Mouse (Mus musculus) bone marrow, adult 2 months (tissue): ENCODE measurements around the gene Eml3. TPM values are rescaled to one million over a fixed set of nuclear protein-coding genes. Genes with fewer than 3 reads are reported as not detected.
"Not testable (repeated sequence)": the region's sequence is repeated elsewhere in the genome, so short reads cannot be mapped to it uniquely, and the experiment has no call there.

Source experiments
- H3K27ac ChIP-seq: fragments of 200-500 bp; 2 replicates; pipeline ENCODE4 v1.5.1; 2012; ENCODE audit warnings: low read depth, mild to moderate bottlenecking, control low read depth, inconsistent platforms, low read length; ENCODE audit not compliant: control insufficient read depth, poor library complexity, insufficient read depth
- H3K4me1 ChIP-seq: fragments of 200-500 bp; 2 replicates; pipeline ENCODE4 v1.6.1; 2011; ENCODE audit warnings: low read length; ENCODE audit not compliant: control insufficient read depth, insufficient read depth
- H3K4me3 ChIP-seq: fragments of 200-500 bp; replicated peaks from 2 replicates; pipeline ENCODE3; 2011; ENCODE audit warnings: mild to moderate bottlenecking, low read depth, low read length, control low read depth; ENCODE audit not compliant: control insufficient read depth
- CTCF ChIP-seq: fragments of 200-500 bp; IDR thresholded peaks from 2 replicates; pipeline ENCODE4 v1.5.1; 2011; ENCODE audit warnings: low read length, control low read depth; ENCODE audit not compliant: control insufficient read depth, insufficient read depth
- POLR2A ChIP-seq: fragments of 200-500 bp; IDR thresholded peaks from 2 replicates; pipeline ENCODE4 v1.6.1; 2011; ENCODE audit warnings: low read depth, mild to moderate bottlenecking, control low read depth, low read length, borderline replicate concordance; ENCODE audit not compliant: control insufficient read depth
- WGBS: fragments of 180-500 bp; shearing (Covaris S2); methylation state at CpG from one replicate; pipeline ENCODE4 v1.1.7; 2018; 5-methylcytosine and 5-hydroxymethylcytosine counted together
- polyA plus RNA-seq: library from polyadenylated mRNA; stranded (reverse); fragments of >200 nt; gene quantifications from 2 replicates; pipeline ENCODE4 v1.2.4, GENCODE M21; 2011; ENCODE audit warnings: low replicate concordance; ENCODE audit not compliant: missing spikeins, insufficient read depth, insufficient read length

Eml3 gene
- polyA plus RNA-seq, 1 experiment = 54.7 TPM

- Histone ChIP-seq H3K4me1 (peaks cover 3% of the 10 kb centered on the region; the same call in 1 of the 2 replicates), H3K27ac (peak within 1 kb of the TSS; percentile 87), H3K4me3 (peak within 1 kb of the TSS; percentile 98)
- 0 out of 2 replicates have a peak, but pooled peaks have one; percentile 0 for TF ChIP-seq CTCF
- TF ChIP-seq POLR2A = peak; percentile 91
- WGBS = under 1% methylated on average over 58 of the region's 58 CpGs
Measured at GRCm38 (mm10) chr19:8888511-8889385, 40.6 kb upstream of the Eml3 start, which contains the start of the genes 1810009A15Rik and Gm49416. 1810009A15Rik (plus strand) TSS chr19:8888853. Gm49416 (plus strand) TSS chr19:8888926.

GRCm38 (mm10) chr19:8892829-8893766 is 36.3 kb upstream of the Eml3 start, which contains the start of gene Ints5:
Ints5 (plus strand) TSS chr19:8893005.
- Histone ChIP-seq H3K4me1 (peaks cover 5% of the 10 kb centered on the region; the same call in 1 of the 2 replicates), H3K27ac (peak within 1 kb of the TSS; percentile 64), H3K4me3 (peak within 1 kb of the TSS; percentile 71)
- TF ChIP-seq CTCF (no peak), POLR2A (peak; percentile 77)
- 1% methylated on average over 54 of the region's 54 CpGs for WGBS

- peaks cover 6% of the 10 kb centered on the region; the same call in 1 of the 2 replicates for H3K4me1 ChIP-seq
- H3K27ac ChIP-seq = no peak overlapping the region
- TF ChIP-seq CTCF (no peak), POLR2A (no peak)
- no peak overlapping the region for H3K4me3 ChIP-seq
- 87% methylated on average over 9 of the region's 9 CpGs for WGBS
Measured at GRCm38 (mm10) chr19:8895397-8895960, 33.9 kb upstream of the Eml3 start.

- peak overlapping the region; percentile 75; the same call in 1 of the 2 replicates for H3K27ac ChIP-seq
- 66% methylated on average over 5 of the region's 5 CpGs for WGBS
- H3K4me1 ChIP-seq, H3K4me3 ChIP-seq: not testable (repeated sequence)
Measured at GRCm38 (mm10) chr19:8896231-8896630, 33.1 kb upstream of the Eml3 start.

- Histone ChIP-seq H3K4me3 (peak overlapping the region; percentile 76), H3K27ac (peak overlapping the region; percentile 75)
- 41% methylated on average over 21 of the region's 21 CpGs for WGBS
- H3K4me1 ChIP-seq = not testable (repeated sequence)
Measured at GRCm38 (mm10) chr19:8897211-8897864, 32.0 kb upstream of the Eml3 start.

- H3K4me3 ChIP-seq = peak within 1 kb of the TSS; percentile 76
- peaks cover 4% of the 10 kb centered on the region; the same call in 1 of the 2 replicates for H3K4me1 ChIP-seq
- H3K27ac ChIP-seq = peak within 1 kb of the TSS; percentile 75
- under 1% methylated on average over 53 of the region's 53 CpGs for WGBS
- peak; percentile 91 for TF ChIP-seq POLR2A
- no peak for TF ChIP-seq CTCF
Measured at GRCm38 (mm10) chr19:8897865-8898495, 31.4 kb upstream of the Eml3 start, which contains the start of gene Ganab. Ganab (plus strand) TSS chr19:8898071.

- Histone ChIP-seq H3K4me3 (peak overlapping the region; percentile 76), H3K27ac (peak overlapping the region; percentile 71), H3K4me1 (peaks cover 4% of the 10 kb centered on the region; the same call in 1 of the 2 replicates)
- no peak for TF ChIP-seq POLR2A
- TF ChIP-seq CTCF = no peak
- 2% methylated on average over 13 of the region's 13 CpGs for WGBS
Measured at GRCm38 (mm10) chr19:8898576-8898975, 30.8 kb upstream of the Eml3 start.
